Mouse (Mus musculus) stomach, postnatal 0 days (tissue): ENCODE measurements at regions not wholly inside any gene's neighbourhood (a gene's known extent, or its start where the extent isn't known, plus 50 kb on each side); places are given as distances from the start of the nearest gene placed in this dataset.

Experiments
- ATAC-seq: fragments of 200-750 bp; cut with Nextera tagmentation; 2 replicates; pipeline ENCODE4 v1.8.0; 2017; ENCODE audit not compliant: low FRiP score, low TSS enrichment
- DNase-seq: peaks from one replicate; pipeline ENCODE4 v3.0.0-alpha.2; 2016; ENCODE audit warnings: low spot score
- H3K27ac ChIP-seq: fragments of 300-500 bp; sonication (generic); replicated peaks from 2 replicates; pipeline ENCODE4 v1.5.1; 2014; ENCODE audit warnings: mild to moderate bottlenecking, control low read depth
- H3K27me3 ChIP-seq: fragments of 300-500 bp; sonication (generic); 2 replicates; pipeline ENCODE4 v1.6.1; 2014; ENCODE audit warnings: low read length; ENCODE audit not compliant: control insufficient read depth, insufficient read depth
- H3K36me3 ChIP-seq: fragments of 300-500 bp; sonication (generic); 2 replicates; pipeline ENCODE4 v1.6.1; 2014; ENCODE audit warnings: low read length, mixed read lengths; ENCODE audit not compliant: control insufficient read depth, insufficient read depth
- H3K4me1 ChIP-seq: fragments of 300-500 bp; sonication (generic); replicated peaks from 2 replicates; pipeline ENCODE4 v1.6.1; 2014; ENCODE audit warnings: antibody characterized with exemption; ENCODE audit not compliant: control insufficient read depth, insufficient read depth
- H3K4me2 ChIP-seq: fragments of 300-500 bp; sonication (generic); replicated peaks from 2 replicates; pipeline ENCODE4 v1.6.1; 2014; ENCODE audit warnings: low read depth, mild to moderate bottlenecking, control low read depth, moderate library complexity
- H3K4me3 ChIP-seq: fragments of 300-500 bp; sonication (generic); 2 replicates; pipeline ENCODE4 v1.5.1; 2014; ENCODE audit warnings: low read depth, low read length, control low read depth
- H3K9ac ChIP-seq: fragments of 300-500 bp; sonication (generic); 2 replicates; pipeline ENCODE4 v1.6.1; 2014; ENCODE audit warnings: mild to moderate bottlenecking, low read length, control low read depth, mixed read lengths
- H3K9me3 ChIP-seq: fragments of 300-500 bp; sonication (generic); 2 replicates; pipeline ENCODE4 v1.6.1; 2016; ENCODE audit warnings: low read length; ENCODE audit not compliant: control insufficient read depth
- CTCF ChIP-seq: IDR thresholded peaks from 2 replicates; pipeline ENCODE4 v1.5.1; 2016; ENCODE audit warnings: antibody characterized with exemption, low read depth, mild to moderate bottlenecking, moderate library complexity
- EP300 ChIP-seq: optimal IDR thresholded peaks from 2 replicates; pipeline ENCODE3; 2016; ENCODE audit warnings: antibody characterized with exemption
- WGBS: fragments of 180-500 bp; shearing (Covaris S2); extraction: QIAGEN DNeasy Blood & Tissue Kit; methylation state at CpG from one replicate; pipeline ENCODE4 v1.1.7; 2014; 5-methylcytosine and 5-hydroxymethylcytosine counted together

DNA sequence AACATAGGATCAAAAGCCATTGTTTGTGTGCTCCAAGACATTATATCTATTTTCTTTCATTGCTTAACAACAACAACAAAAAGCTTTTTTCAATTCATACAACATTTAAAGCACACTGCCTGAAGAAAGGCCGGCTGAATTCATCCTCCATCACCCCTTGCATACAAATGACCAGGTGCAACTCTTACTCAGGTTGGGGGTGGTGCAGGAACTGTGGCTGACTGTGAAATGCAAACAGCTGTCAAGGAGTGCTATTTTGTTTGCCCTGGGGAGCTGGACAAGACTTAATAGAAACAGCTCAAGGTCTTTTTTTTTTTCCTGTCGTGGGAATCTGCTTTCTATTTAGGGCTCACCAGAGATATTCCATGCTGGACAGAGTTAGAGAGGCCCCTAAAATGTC is 406.6 kb upstream of the Cldn34d start:
- 6% methylated on average over 2 of the region's 2 CpGs for WGBS
- H3K36me3 ChIP-seq: no peaks in the 10 kb centered on the region
- DNase-seq (no peak), ATAC-seq (no peak)
- H3K27me3 ChIP-seq: no peaks in the 10 kb centered on the region
- H3K27ac ChIP-seq: no peak overlapping the region
- no peak overlapping the region for H3K4me2 ChIP-seq
- no peak overlapping the region for H3K9ac ChIP-seq
- no peaks in the 10 kb centered on the region for H3K9me3 ChIP-seq
- no peaks in the 10 kb centered on the region for H3K4me1 ChIP-seq
- no peak for TF ChIP-seq EP300
- TF ChIP-seq CTCF: no peak
- H3K4me3 ChIP-seq: no peak overlapping the region

DNA sequence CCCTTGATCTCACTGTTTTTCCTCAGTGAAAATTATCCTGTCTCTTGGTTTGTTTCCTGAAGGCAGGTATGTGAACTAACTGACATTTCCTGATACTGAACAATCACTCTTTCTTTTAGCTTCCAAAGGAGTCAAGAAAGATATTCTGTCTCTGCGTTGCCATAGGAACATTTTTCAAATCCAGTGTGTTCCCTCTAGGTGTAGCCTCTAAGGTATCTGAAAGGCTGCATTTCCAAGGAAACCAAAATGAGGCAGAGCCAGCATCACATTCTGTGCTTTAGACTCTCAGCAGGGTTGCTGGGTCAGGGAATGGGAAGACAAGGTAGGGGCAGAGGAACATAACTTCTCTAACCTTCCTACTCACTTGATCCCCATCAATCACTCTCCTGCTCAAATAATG is 411.2 kb upstream of the Cldn34d start:
- no peaks in the 10 kb centered on the region for H3K4me1 ChIP-seq
- H3K4me3 ChIP-seq: no peak overlapping the region
- no peak for ATAC-seq
- H3K36me3 ChIP-seq: no peaks in the 10 kb centered on the region
- no peaks in the 10 kb centered on the region for H3K27me3 ChIP-seq
- DNase-seq: no peak
- no peak overlapping the region for H3K9ac ChIP-seq
- WGBS: 56% methylated on average over 1 of the region's 1 CpGs
- no peak for TF ChIP-seq EP300
- TF ChIP-seq CTCF: no peak
- no peak overlapping the region for H3K27ac ChIP-seq
- H3K9me3 ChIP-seq: no peaks in the 10 kb centered on the region
- no peak overlapping the region for H3K4me2 ChIP-seq

DNA sequence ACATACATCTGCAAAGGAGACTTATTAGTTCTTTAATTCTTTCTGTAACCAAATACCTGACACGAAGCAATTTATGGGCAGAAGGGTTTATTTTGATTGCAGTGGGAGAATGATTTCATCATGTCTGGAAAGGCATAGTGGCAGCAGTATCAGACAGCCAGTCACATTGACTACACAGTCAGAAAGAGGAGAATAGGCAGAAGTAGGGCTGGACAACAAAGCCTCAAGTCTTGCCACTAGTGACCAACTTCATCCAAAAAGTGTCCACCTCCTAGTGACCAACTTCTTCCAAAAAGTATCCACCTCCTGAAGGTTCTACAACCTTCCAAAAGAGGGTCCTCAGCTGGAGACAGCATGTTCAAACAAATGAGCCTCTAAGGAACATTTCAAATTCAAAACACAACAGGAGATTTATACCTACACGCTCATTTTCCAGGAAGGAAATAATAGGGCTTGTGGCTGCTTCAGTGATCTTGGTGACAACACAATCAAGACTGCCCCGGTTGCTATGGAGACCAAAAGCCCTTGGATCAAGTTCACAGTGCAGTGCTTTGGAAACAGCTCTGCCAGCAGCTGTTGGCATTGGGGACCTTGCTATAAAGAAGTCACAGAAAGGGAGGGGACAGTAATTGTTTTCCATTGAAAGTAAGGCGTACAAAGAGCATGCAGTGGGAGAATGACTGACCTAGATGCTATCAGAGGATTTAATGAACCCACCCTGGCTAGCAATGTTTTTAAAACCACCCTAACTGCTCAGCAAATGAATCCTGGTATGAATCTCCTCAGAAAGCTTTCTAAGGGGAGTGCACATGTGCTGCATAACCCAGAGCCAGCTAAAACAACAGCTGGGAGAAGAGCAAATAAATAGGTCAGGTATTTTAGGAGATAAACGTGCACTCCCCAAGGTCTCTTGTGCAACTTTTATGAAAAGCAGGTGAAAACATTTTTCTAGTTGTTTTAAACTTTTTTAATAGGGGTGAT is 448.0 kb upstream of the Cldn34d start:
- H3K9ac ChIP-seq: no peak overlapping the region
- peak; percentile 30 for DNase-seq
- H3K27me3 ChIP-seq: no peaks in the 10 kb centered on the region
- peak; percentile 53; the same call in 1 of the 2 replicates for ATAC-seq
- TF ChIP-seq CTCF: no peak
- TF ChIP-seq EP300: no peak
- H3K27ac ChIP-seq: no peak overlapping the region
- no peaks in the 10 kb centered on the region for H3K4me1 ChIP-seq
- H3K4me3 ChIP-seq: no peak overlapping the region
- no peak overlapping the region for H3K4me2 ChIP-seq
- H3K36me3 ChIP-seq: no peaks in the 10 kb centered on the region
- 37% methylated on average over 5 of the region's 5 CpGs for WGBS
- H3K9me3 ChIP-seq: no peaks in the 10 kb centered on the region

DNA sequence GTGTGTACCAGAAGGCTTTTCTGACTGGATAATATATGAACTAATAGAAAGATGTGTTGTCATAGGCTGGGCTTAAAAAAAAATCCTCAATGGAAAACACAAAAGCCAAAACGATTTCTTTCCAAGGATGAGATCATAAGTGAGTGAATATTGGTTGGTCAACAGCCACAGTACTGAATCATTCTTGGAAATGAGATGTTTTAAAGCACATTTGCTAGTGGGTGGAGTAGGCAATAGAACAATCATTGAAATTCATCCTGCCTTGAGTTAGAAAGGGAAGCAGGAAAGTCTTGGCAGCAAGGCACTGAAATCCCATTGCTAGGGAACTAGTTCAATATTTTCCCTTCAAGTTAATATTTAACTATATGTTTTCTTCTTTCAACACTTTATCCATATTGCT is 449.3 kb upstream of the Cldn34d start:
- TF ChIP-seq EP300: no peak
- Histone ChIP-seq H3K4me3 (no peak overlapping the region), H3K36me3 (no peaks in the 10 kb centered on the region), H3K4me1 (no peaks in the 10 kb centered on the region), H3K9ac (no peak overlapping the region), H3K27me3 (no peaks in the 10 kb centered on the region), H3K4me2 (no peak overlapping the region), H3K9me3 (no peaks in the 10 kb centered on the region), H3K27ac (no peak overlapping the region)
- ATAC-seq (peak; percentile 47; the same call in 1 of the 2 replicates), DNase-seq (no peak)
- WGBS: 34% methylated on average over 1 of the region's 1 CpGs

DNA sequence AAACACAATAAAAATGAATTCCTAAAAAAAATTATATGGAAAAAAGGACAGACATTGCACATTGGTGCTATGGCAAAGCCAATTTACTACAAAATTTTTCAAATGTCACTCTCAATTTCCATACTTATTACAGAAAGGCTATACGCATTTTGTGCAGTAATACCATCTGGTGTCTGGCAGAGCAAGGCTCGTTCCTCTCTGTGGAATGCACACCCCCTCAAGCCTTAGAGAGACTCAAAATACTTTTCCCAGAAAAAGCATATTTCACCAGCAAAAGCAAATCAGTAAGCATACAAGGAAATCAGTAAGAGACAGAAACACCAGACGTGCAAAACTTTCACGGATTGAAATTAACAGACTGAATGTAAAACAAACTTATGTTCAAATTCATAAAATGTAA is 431.0 kb upstream of the Tbl1x start:
- no peak overlapping the region for H3K4me2 ChIP-seq
- H3K27ac ChIP-seq: no peak overlapping the region
- ATAC-seq (no peak), DNase-seq (no peak)
- no peak overlapping the region for H3K4me3 ChIP-seq
- no peaks in the 10 kb centered on the region for H3K9me3 ChIP-seq
- 76% methylated on average over 4 of the region's 4 CpGs for WGBS
- H3K9ac ChIP-seq: no peak overlapping the region
- TF ChIP-seq CTCF (no peak), EP300 (no peak)
- H3K27me3 ChIP-seq: no peaks in the 10 kb centered on the region
- no peaks in the 10 kb centered on the region for H3K36me3 ChIP-seq
- no peaks in the 10 kb centered on the region for H3K4me1 ChIP-seq

DNA sequence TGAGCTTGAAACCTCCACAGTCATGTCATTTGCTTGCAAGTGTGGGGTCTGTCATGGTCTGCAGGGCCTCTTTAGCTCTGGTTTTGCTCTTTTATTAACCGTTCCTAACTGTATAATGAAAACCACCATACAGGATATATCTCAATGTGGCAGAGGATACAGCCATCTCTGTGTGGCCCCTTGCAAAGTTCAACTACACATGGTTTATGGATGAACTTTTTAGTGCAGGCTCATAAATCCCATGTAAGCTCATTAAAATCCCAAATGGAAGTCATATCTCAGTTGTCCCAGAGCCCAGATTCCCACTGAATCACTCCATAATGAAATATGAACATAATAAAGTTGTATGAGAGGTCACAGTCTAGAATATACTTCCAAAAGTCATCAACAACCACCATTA is 428.1 kb upstream of the Tbl1x start:
- Histone ChIP-seq H3K36me3 (no peaks in the 10 kb centered on the region), H3K4me3 (no peak overlapping the region), H3K9me3 (no peaks in the 10 kb centered on the region), H3K4me1 (no peaks in the 10 kb centered on the region), H3K9ac (no peak overlapping the region), H3K27me3 (no peaks in the 10 kb centered on the region), H3K4me2 (no peak overlapping the region), H3K27ac (no peak overlapping the region)
- DNase-seq: no peak
- TF ChIP-seq CTCF: no peak
- no peak for TF ChIP-seq EP300
- ATAC-seq: no peak
- 84% methylated on average over 1 of the region's 1 CpGs for WGBS
